Mouse (Mus musculus) hindbrain, embryonic 13.5 days (tissue): ENCODE measurements around the gene Huwe1. TPM values are rescaled to one million over a fixed set of nuclear protein-coding genes. Genes with fewer than 3 reads are reported as not detected.

ENCODE experiments used
- ATAC-seq: fragments of 200-750 bp; cut with Nextera tagmentation; 2 replicates; pipeline ENCODE4 v1.8.0; 2017; ENCODE audit warnings: moderate TSS enrichment; ENCODE audit not compliant: low FRiP score
- H3K27ac ChIP-seq: fragments of 300-500 bp; sonication (generic); 2 replicates; pipeline ENCODE4 v1.5.1; 2015; ENCODE audit warnings: inconsistent platforms, mild to moderate bottlenecking, moderate library complexity
- H3K27me3 ChIP-seq: fragments of 300-500 bp; sonication (generic); 2 replicates; pipeline ENCODE4 v1.6.1; 2015; ENCODE audit warnings: mild to moderate bottlenecking, inconsistent platforms
- H3K36me3 ChIP-seq: fragments of 300-500 bp; sonication (generic); 2 replicates; pipeline ENCODE4 v1.6.1; 2015; ENCODE audit warnings: mild to moderate bottlenecking, inconsistent platforms
- H3K4me1 ChIP-seq: fragments of 300-500 bp; sonication (generic); replicated peaks from 2 replicates; pipeline ENCODE4 v1.6.1; 2015; ENCODE audit warnings: inconsistent platforms
- H3K4me2 ChIP-seq: fragments of 300-500 bp; sonication (generic); 2 replicates; pipeline ENCODE4 v1.6.1; 2015; ENCODE audit warnings: inconsistent platforms, mild to moderate bottlenecking, moderate library complexity
- H3K4me3 ChIP-seq: fragments of 300-500 bp; sonication (generic); 2 replicates; pipeline ENCODE4 v1.5.1; 2015; ENCODE audit warnings: mild to moderate bottlenecking, inconsistent platforms
- H3K9ac ChIP-seq: fragments of 300-500 bp; sonication (generic); 2 replicates; pipeline ENCODE4 v1.6.1; 2015; ENCODE audit warnings: mild to moderate bottlenecking, inconsistent platforms
- H3K9me3 ChIP-seq: fragments of 300-500 bp; sonication (generic); 2 replicates; pipeline ENCODE4 v1.6.1; 2016; ENCODE audit warnings: inconsistent platforms
- WGBS: fragments of 180-500 bp; shearing (Covaris S2); methylation state at CpG from one replicate; pipeline ENCODE4 v1.1.7; 2015; 5-methylcytosine and 5-hydroxymethylcytosine counted together
- polyA plus RNA-seq: library from polyadenylated mRNA; unstranded; fragments of >200 nt; fragmentation: Nextera tagmentation; extraction: Ambion mirVana; gene quantifications from 2 replicates; pipeline ENCODE4 v1.2.1, GENCODE M21; 2015

The Huwe1 gene
- polyA plus RNA-seq, 1 experiment from 2014 or later: 53.0 TPM

DNA sequence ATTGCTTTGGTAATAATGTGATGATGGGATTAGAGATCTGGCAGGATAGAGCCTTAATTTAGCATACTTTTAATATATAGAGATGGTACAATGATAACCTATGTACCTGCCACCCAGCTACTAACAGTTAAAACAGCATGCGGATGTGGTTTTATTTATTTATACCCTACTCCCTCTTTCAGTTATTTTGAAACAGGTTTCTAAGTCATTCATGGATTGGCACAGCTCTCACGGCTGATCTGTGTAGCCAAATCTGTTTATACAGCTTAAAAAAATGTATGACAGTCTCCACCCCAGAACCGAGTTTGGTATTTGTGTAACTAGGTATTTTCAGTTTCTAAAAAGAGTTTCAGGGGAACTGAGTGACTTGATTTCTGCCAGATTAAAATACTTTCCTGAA lies 17.1 kb downstream of the Huwe1 start:
- ATAC-seq: no peak
- no peak overlapping the region for H3K27ac ChIP-seq
- no peaks in the 10 kb centered on the region for H3K36me3 ChIP-seq
- H3K9me3 ChIP-seq: no peaks in the 10 kb centered on the region
- WGBS: 82% methylated on average over 3 of the region's 3 CpGs
- H3K9ac ChIP-seq: no peak overlapping the region
- H3K4me3 ChIP-seq: no peak overlapping the region
- no peaks in the 10 kb centered on the region for H3K4me1 ChIP-seq
- no peak overlapping the region for H3K4me2 ChIP-seq
- H3K27me3 ChIP-seq: 0 out of 2 replicates have a peak, but pooled peaks cover 6% of the 10 kb centered on the region

DNA sequence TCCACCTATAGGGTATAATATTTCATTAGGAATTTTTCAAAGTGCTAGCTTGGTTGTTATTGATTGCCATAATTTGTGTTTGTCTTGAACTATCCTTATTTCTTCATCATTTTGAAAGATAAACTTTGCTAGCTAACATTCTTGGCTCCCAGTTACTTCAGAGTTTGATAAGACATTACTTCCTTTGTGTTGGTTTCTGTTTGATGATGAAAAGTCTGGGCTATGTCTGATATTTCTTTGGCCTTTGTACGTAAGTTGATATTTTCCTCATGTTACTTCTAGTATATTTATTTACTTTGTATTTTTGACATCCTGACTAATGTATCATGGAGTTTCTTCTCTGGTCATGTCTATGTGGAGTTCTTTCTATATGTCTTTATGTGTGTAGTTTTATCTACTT lies 28.4 kb downstream of the Huwe1 start:
- Histone ChIP-seq H3K36me3 (0 out of 2 replicates have a peak, but pooled peaks cover 4% of the 10 kb centered on the region), H3K27me3 (peaks cover 3% of the 10 kb centered on the region; the same call in 1 of the 2 replicates), H3K9ac (no peak overlapping the region), H3K27ac (no peak overlapping the region), H3K4me3 (no peak overlapping the region), H3K4me2 (no peak overlapping the region), H3K4me1 (no peaks in the 10 kb centered on the region), H3K9me3 (no peaks in the 10 kb centered on the region)
- no peak for ATAC-seq
- 94% methylated on average over 1 of the region's 1 CpGs for WGBS

DNA sequence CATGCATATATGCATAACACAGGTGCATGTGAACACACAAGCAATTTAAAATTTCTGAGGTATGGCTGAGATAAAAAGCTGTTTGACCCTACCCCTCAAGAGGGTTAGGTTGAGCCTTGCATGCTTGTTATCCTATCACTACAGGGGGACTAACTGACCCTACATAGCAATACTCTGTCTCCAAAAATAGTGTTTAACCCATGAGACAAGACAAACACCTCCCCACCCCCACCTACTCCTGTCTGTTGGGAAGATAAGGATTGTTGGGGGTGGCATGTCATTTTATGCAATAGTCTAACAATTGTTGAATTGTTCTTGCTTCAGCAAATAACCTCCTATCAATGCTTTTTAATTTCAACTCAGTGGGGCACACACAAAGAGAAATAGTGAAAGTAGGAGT lies 30.7 kb downstream of the Huwe1 start:
- Histone ChIP-seq H3K9ac (no peak overlapping the region), H3K27me3 (peaks cover 3% of the 10 kb centered on the region; the same call in 1 of the 2 replicates), H3K4me3 (no peak overlapping the region), H3K27ac (no peak overlapping the region), H3K36me3 (no peaks in the 10 kb centered on the region), H3K4me2 (no peak overlapping the region), H3K9me3 (no peaks in the 10 kb centered on the region), H3K4me1 (no peaks in the 10 kb centered on the region)
- ATAC-seq: no peak

DNA sequence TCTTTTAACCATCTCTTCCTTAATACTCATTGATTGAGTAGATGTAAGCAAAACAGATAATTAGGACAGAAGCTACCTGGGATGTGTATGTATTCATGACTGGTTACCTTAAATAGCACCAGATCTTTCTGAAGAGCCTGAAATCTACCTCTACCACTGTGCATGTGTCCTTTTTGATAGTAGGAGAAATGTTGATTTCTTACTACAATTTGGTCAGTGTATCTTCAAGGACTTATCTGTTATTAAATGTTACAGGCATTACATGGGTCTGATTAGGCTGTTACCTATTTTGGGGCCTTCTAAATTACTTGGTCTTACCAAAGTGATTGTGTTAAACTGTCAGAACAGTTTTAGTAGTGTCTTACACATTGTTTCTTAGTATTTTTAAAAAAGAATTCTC lies 32.4 kb downstream of the Huwe1 start:
- Histone ChIP-seq H3K4me1 (no peaks in the 10 kb centered on the region), H3K9ac (no peak overlapping the region), H3K27me3 (peaks cover 3% of the 10 kb centered on the region; the same call in 1 of the 2 replicates), H3K9me3 (no peaks in the 10 kb centered on the region), H3K4me3 (no peak overlapping the region), H3K4me2 (no peak overlapping the region), H3K27ac (no peak overlapping the region), H3K36me3 (no peaks in the 10 kb centered on the region)
- ATAC-seq: no peak

DNA sequence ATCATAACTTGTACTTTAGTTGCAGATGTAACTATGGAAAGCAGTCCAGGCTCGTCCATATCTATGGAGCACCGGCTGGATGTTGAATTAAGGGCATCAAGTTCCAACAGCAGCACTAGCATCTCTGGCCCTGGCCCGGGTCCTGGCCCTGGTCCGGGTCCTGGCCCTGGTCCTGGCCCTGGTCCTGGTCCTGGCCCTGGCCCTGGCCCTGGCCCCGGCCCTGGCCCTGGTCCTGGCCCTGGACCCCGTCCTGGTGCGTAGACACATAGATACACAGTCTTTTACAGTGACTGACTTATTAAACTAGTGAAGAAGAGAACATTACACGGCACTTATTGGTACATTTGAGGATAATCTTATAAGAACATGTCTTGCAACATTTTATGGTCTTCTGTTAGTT lies 58.8 kb downstream of the Huwe1 start:
- H3K4me2 ChIP-seq: no peak overlapping the region
- H3K4me1 ChIP-seq: no peaks in the 10 kb centered on the region
- H3K36me3 ChIP-seq: peaks cover 25% of the 10 kb centered on the region
- no peak overlapping the region for H3K9ac ChIP-seq
- WGBS: 97% methylated on average over 8 of the region's 8 CpGs
- no peak overlapping the region for H3K4me3 ChIP-seq
- no peak for ATAC-seq
- peaks cover 8% of the 10 kb centered on the region; the same call in 1 of the 2 replicates for H3K27me3 ChIP-seq
- no peak overlapping the region for H3K27ac ChIP-seq
- H3K9me3 ChIP-seq: no peaks in the 10 kb centered on the region

DNA sequence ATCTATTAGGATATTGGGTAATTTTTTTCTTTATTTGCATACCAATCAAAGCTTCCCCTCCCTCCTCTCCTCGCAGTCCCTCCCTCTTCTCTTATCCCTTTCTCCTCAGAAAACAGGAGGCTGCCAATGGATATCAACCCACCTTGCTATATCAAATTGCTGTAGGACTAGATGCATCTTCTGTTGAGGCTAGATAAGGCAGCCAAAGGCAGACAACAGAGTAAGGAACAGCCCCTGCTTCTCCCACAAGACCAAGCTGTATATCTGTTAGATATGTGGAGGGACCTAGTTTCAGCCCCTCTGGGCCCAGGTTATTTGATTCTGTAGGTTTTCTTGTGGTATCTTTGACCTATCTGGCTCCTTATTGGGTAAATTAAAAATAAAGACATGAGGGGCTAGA lies 110.1 kb downstream of the Huwe1 start:
- Histone ChIP-seq H3K9me3 (no peaks in the 10 kb centered on the region), H3K36me3 (peaks cover 65% of the 10 kb centered on the region), H3K27me3 (peaks cover 50% of the 10 kb centered on the region), H3K27ac (no peak overlapping the region), H3K4me2 (no peak overlapping the region), H3K4me3 (no peak overlapping the region), H3K4me1 (no peaks in the 10 kb centered on the region), H3K9ac (no peak overlapping the region)
- WGBS: 80% methylated on average over 1 of the region's 1 CpGs
- no peak for ATAC-seq

DNA sequence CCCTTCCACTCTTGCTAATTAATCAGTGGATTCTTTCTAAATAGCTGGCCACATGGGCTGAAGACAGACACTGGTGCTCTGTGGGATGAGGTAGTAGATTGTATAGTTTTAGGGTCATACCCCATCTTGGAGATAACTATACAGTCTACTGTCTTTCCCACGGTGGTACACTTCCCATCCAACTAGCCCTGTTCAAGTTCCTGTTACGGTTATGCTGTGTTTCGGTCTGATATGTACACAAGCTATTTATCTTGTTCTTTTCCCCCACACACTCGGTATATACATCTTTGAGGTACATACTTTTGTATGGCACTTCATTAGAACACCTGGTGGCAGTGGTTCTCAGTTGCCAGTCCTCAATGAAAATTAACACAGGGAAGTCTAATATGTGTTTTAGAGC lies 111.7 kb downstream of the Huwe1 start:
- Histone ChIP-seq H3K27me3 (peaks cover 50% of the 10 kb centered on the region), H3K36me3 (peaks cover 63% of the 10 kb centered on the region), H3K9me3 (no peaks in the 10 kb centered on the region), H3K9ac (no peak overlapping the region), H3K4me3 (no peak overlapping the region), H3K27ac (no peak overlapping the region), H3K4me2 (no peak overlapping the region), H3K4me1 (no peaks in the 10 kb centered on the region)
- no peak for ATAC-seq
- WGBS: 95% methylated on average over 4 of the region's 4 CpGs

DNA sequence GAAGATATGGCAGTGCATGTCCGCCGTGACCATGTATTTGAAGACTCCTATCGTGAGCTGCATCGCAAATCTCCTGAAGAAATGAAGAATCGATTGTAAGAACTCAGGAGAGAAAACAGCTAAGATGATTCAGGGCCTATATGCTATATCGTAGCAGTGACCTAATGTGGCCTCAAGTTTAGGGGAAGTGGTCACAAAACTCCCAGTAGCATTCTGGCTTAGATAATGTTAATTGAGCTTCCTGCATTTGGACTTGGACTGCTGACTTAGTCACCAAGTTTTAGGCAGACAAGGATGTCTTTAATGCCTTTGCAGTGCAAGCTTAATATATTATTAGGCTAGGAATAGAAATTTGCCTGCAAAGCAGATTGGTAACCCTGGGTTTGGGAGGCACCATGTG lies 128.8 kb downstream of the Huwe1 start:
- peaks cover 28% of the 10 kb centered on the region; the same call in 1 of the 2 replicates for H3K27me3 ChIP-seq
- H3K36me3 ChIP-seq: peaks cover 78% of the 10 kb centered on the region
- 97% methylated on average over 6 of the region's 6 CpGs for WGBS

DNA sequence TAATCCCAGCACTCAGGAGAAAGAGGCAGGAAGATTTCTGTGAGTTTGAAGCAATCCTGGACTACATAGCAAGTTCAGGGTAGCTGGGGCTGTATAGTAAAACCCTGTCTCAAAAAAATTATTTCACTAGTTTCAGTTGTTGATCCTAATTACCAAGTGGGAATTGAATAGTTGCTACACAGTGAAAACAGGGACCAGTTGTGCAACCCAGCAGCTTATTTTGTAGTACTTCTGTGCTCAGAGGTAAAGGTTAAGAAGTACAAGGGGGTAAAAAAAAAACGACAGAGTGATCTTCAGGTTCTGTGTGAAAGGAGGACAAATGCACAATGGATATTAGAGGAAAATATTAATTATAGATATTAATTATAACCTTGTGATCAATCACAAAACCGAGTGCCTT lies 138.2 kb downstream of the Huwe1 start:
- no peaks in the 10 kb centered on the region for H3K9me3 ChIP-seq
- H3K27me3 ChIP-seq: peaks cover 24% of the 10 kb centered on the region; the same call in 1 of the 2 replicates
- no peak for ATAC-seq
- no peak overlapping the region for H3K4me3 ChIP-seq
- H3K4me1 ChIP-seq: no peaks in the 10 kb centered on the region
- peaks cover 10% of the 10 kb centered on the region for H3K36me3 ChIP-seq
- 69% methylated on average over 2 of the region's 2 CpGs for WGBS
- H3K4me2 ChIP-seq: no peak overlapping the region
- H3K9ac ChIP-seq: no peak overlapping the region
- H3K27ac ChIP-seq: no peak overlapping the region

More for the DNA sequence above, 128.8 kb downstream of the Huwe1 start:
- no peak overlapping the region for H3K9ac ChIP-seq
- no peak overlapping the region for H3K27ac ChIP-seq
- no peaks in the 10 kb centered on the region for H3K9me3 ChIP-seq
- H3K4me1 ChIP-seq: no peaks in the 10 kb centered on the region
- ATAC-seq: no peak
- no peak overlapping the region for H3K4me3 ChIP-seq
- H3K4me2 ChIP-seq: no peak overlapping the region

DNA sequence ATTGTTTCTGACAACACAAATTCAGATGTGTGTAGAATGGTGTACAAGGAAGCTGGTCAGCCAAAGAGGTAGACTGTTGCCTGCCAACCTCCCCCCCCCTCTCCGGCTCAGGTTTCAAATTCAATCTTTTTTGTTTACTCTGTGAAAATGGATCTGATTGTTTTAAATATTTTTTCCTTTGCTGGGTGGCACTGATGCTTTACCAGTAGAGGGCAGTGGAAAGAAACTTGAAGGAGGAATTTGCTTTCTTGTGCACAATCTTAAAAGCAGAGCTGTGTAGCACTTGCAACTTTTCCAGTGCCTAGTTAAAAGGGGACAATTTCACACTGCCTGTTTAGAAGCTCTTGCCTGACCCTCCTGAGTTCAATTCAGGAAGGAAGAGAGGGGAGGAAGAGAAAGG lies 146.4 kb downstream of the Huwe1 start:
- no peak for ATAC-seq

DNA sequence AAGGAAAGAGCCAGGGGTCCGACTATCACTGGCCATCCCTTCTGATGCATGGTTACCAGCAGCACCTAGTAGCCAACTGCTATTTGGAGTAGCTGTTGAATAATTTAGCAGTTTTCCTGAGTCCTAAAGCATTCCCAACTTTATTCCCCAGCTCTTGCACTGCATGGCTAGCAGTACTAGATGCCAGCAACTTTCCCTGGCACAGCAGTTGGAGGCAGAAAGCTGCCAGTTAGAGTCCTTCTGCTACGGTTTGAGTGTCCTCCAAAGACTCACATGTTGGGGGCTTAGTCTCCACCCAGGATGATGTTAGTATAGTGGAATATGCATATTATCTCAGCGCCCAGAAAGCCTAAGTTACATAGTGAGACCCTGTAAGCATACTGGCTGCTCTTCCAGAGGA lies 147.2 kb downstream of the Huwe1 start:
- Histone ChIP-seq H3K4me2 (no peak overlapping the region), H3K9ac (no peak overlapping the region), H3K36me3 (no peaks in the 10 kb centered on the region), H3K9me3 (no peaks in the 10 kb centered on the region), H3K4me1 (no peaks in the 10 kb centered on the region), H3K27ac (no peak overlapping the region), H3K4me3 (no peak overlapping the region), H3K27me3 (peaks cover 9% of the 10 kb centered on the region; the same call in 1 of the 2 replicates)
- ATAC-seq: no peak
- WGBS: 78% methylated on average over 3 of the region's 3 CpGs

More for the DNA sequence above, 146.4 kb downstream of the Huwe1 start:
- Histone ChIP-seq H3K4me2 (no peak overlapping the region), H3K27ac (no peak overlapping the region), H3K4me1 (no peaks in the 10 kb centered on the region), H3K27me3 (peaks cover 9% of the 10 kb centered on the region; the same call in 1 of the 2 replicates), H3K9ac (no peak overlapping the region), H3K4me3 (no peak overlapping the region), H3K9me3 (no peaks in the 10 kb centered on the region), H3K36me3 (no peaks in the 10 kb centered on the region)
- WGBS: 65% methylated on average over 1 of the region's 1 CpGs

DNA sequence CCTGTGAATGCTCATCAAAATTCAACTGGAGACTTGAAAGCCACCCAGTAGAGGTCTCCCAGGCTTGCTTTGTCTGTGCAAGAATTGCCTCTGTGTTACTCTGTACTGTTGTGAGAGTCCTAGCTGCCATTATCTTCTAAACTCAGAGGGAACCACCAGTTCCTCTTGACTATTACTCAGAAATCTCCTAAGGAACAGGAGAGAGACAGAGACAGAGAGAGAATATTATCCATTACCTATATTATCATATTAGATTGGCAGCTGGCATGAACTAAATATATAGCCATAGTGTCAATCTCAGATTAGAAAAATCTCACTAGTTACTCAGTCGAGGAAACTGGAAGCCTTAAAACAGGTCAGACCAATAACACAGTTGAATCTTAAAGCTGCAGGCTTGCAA lies 149.6 kb downstream of the Huwe1 start:
- no peak overlapping the region for H3K9ac ChIP-seq
- no peaks in the 10 kb centered on the region for H3K36me3 ChIP-seq
- H3K9me3 ChIP-seq: no peaks in the 10 kb centered on the region
- H3K4me3 ChIP-seq: no peak overlapping the region
- WGBS: 48% methylated on average over 1 of the region's 1 CpGs
- H3K27ac ChIP-seq: no peak overlapping the region
- no peak for ATAC-seq
- H3K4me1 ChIP-seq: no peaks in the 10 kb centered on the region
- no peak overlapping the region for H3K4me2 ChIP-seq
- peaks cover 9% of the 10 kb centered on the region; the same call in 1 of the 2 replicates for H3K27me3 ChIP-seq

DNA sequence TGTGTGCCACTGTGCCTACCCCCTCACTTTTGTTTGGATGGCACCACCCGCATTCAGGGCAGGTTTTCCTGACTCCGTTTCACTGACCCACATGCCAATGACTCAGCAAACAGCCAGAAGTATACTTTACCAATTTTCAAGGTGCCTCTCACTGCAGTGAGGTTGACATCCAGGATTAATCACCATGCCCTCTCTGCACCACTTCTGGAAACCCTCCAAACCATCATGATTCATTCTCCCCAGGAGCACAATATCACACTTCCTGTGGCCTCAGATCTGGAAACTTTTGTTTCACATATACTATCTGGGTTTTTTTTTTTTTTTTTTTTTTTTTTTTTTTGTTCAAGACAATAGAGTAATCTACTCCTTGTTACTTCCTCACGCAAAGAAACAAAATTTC lies 150.6 kb downstream of the Huwe1 start:
- 86% methylated on average over 3 of the region's 3 CpGs for WGBS

More for the DNA sequence above, 150.6 kb downstream of the Huwe1 start:
- Histone ChIP-seq H3K27me3 (peaks cover 9% of the 10 kb centered on the region; the same call in 1 of the 2 replicates), H3K4me3 (no peak overlapping the region), H3K36me3 (no peaks in the 10 kb centered on the region), H3K4me2 (no peak overlapping the region), H3K9ac (no peak overlapping the region), H3K27ac (no peak overlapping the region), H3K4me1 (no peaks in the 10 kb centered on the region), H3K9me3 (no peaks in the 10 kb centered on the region)
- ATAC-seq: no peak
